Mouse (Mus musculus) layer of hippocampus, postnatal 14 days (tissue): ENCODE measurements around the gene Rptor. TPM values are rescaled to one million over a fixed set of nuclear protein-coding genes. Genes with fewer than 3 reads are reported as not detected.

Source experiments
- DNase-seq, 2 experiments: peaks; one replicate each; pipeline ENCODE4 v3.0.0; 2021 to 2022; ENCODE audit warnings: low spot score in 2 of 2, mixed read lengths in 1 of 2
- total RNA-seq, 2 experiments: library from RNA; stranded (reverse); gene quantifications; 2 replicates each; pipeline ENCODE4 v1.2.3; 2021

Gene Rptor
- total RNA-seq, 2 experiments from 2014 or later = 53.4 to 54.1 TPM

- DNase-seq = no peak
Measured at GRCm38 (mm10) chr11:119926762-119927161, 324.1 kb downstream of the Rptor start.

- peak in 1 of 2 experiments; percentile 57 for DNase-seq
Measured at GRCm38 (mm10) chr11:119928023-119928681, 325.4 kb downstream of the Rptor start.

- DNase-seq = no peak
Measured at GRCm38 (mm10) chr11:119929603-119930265, 327.0 kb downstream of the Rptor start.

- DNase-seq = no peak
Measured at GRCm38 (mm10) chr11:119931809-119932208, 329.1 kb downstream of the Rptor start.

GRCm38 (mm10) chr11:119933142-119933541, 330.4 kb downstream of the Rptor start:
- DNase-seq = no peak

GRCm38 (mm10) chr11:119933819-119934583, 331.3 kb downstream of the Rptor start:
- DNase-seq = no peak

- DNase-seq = no peak
Measured at GRCm38 (mm10) chr11:119934773-119935172, 332.1 kb downstream of the Rptor start.

- peak; percentile 53 to 65 for DNase-seq
Measured at GRCm38 (mm10) chr11:119935457-119935856, 332.8 kb downstream of the Rptor start.

- no peak for DNase-seq
Measured at GRCm38 (mm10) chr11:119936456-119936855, 333.8 kb downstream of the Rptor start.

GRCm38 (mm10) chr11:119937216-119937615, 334.5 kb downstream of the Rptor start:
- peak; percentile 51 to 78 for DNase-seq

- no peak for DNase-seq
Measured at GRCm38 (mm10) chr11:119937772-119938502, 335.2 kb downstream of the Rptor start.

- no peak for DNase-seq
Measured at GRCm38 (mm10) chr11:119939073-119939710, 336.5 kb downstream of the Rptor start.

GRCm38 (mm10) chr11:119939711-119940106, 337.0 kb downstream of the Rptor start:
- DNase-seq = no peak

GRCm38 (mm10) chr11:119940142-119940541, 337.4 kb downstream of the Rptor start:
- peak; percentile 52 to 68 for DNase-seq

- no peak for DNase-seq
Measured at GRCm38 (mm10) chr11:119941794-119942193, 339.1 kb downstream of the Rptor start.

GRCm38 (mm10) chr11:119942201-119942726, 339.6 kb downstream of the Rptor start:
- no peak for DNase-seq

GRCm38 (mm10) chr11:119942727-119943427, 340.2 kb downstream of the Rptor start, which contains the start of gene Baiap2:
Gene Baiap2, plus strand, starts transcription at chr11:119942763.
- DNase-seq = peak; percentile 96 to 98

GRCm38 (mm10) chr11:119943428-119943988, 340.8 kb downstream of the Rptor start:
- DNase-seq = peak; percentile 38 to 52

- DNase-seq = no peak
Measured at GRCm38 (mm10) chr11:119945343-119945742, 342.6 kb downstream of the Rptor start.
